Mouse (Mus musculus) E14TG2a.4 (cell line): ENCODE data around the gene Pcbp2.

ENCODE experiments used
- CTCF ChIP-seq: conservative IDR thresholded peaks from 2 replicates; pipeline ENCODE4 v1.5.1; 2014; ENCODE audit warnings: low read length
- NANOG ChIP-seq: IDR thresholded peaks from 2 replicates; pipeline ENCODE4 v1.6.1; 2014; ENCODE audit warnings: borderline replicate concordance, low read length, mixed read lengths
- POU5F1 ChIP-seq: IDR thresholded peaks from 2 replicates; pipeline ENCODE4 v1.6.1; 2014; ENCODE audit warnings: low read length, borderline replicate concordance

DNA sequence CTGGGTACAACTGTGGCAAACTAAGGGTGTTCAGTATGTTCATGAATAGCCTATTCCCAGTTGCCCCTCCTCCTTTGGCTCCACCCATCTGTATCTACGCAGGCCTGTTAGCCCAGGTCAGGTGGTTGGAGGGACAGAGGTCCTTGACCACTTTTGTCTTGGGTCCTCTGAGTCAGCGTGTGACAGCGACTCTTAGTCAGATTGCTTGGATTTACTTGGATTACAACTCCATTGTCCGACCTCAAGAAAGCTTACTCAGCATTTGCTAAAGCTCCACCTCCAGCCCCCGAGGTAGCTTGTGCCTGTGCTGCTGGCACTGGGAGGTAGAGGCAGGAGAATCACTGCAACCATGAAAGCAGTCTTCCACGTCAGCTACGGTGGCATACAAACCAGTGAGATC lies 19.4 kb upstream of the Pcbp2 start:
- TF ChIP-seq CTCF (no peak), POU5F1 (no peak), NANOG (no peak)
